Mouse (Mus musculus): ENCODE data around the gene Tlr2. TPM values are rescaled to one million over a fixed set of nuclear protein-coding genes. Genes with fewer than 3 reads are reported as not detected.

Gene Tlr2
- polyA plus RNA-seq, 1 experiment from 2014 or later: 6.3 TPM

DNA sequence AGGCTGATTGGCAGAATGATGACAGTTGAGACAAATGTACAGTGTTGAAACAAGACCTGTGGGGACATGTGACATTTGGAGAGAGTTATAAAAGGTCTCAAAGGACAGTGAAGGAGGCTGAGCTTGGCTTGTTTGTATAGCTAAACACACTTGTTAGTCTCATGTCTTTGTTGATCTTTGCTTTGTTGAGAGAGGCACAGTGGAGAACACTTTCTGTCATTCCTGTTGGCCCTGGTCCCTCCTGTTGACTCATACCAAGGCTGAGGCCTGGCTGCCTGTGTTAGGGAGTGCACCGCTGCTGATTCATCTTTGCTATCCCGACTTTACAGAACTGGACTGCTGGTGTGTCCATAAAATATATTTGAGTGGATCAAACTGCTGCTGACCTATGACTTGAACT lies 23.6 kb upstream of the Tlr2 start:
- Histone ChIP-seq H3K4me2 (replicated peaks) (no peak overlapping the region), H3K4me1 (peaks cover 13% of the 10 kb centered on the region), H3K4me3 (replicated peaks) (no peak overlapping the region), H3K9ac (no peak overlapping the region), H3K27ac (replicated peaks) (no peak overlapping the region), H3K27me3 (no peaks in the 10 kb centered on the region), H3K9me3 (replicated peaks) (no peaks in the 10 kb centered on the region), H3K36me3 (no peaks in the 10 kb centered on the region)
- no peak for ATAC-seq (ENCODE audit: insufficient number of reproducible peaks, low FRiP score, low TSS enrichment, low read depth)
- WGBS: 71% methylated on average over 2 of the region's 2 CpGs

DNA sequence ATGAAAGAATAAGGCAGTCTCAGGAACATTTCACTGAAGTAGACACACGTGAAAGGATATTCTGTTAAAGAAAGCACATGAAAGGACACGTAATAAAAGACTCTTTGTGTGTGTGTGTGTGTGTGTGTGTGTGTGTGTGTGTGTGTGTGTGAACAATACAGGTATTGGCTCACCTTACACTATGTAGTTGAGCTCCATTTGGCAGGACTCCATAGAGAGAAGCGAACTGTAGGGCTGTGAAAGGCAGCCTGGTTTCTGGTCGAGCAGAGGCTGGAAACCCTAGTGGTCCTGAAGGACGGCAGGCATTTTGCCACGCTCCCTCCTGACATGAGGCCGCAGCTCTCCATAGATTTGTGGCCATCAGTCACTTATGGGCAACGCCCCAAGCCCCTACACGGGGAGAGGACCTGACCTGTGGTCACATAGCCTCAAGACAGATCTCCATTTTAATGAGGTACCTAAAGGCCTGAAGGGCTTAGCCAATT lies 22.5 kb upstream of the Tlr2 start:
- Histone ChIP-seq H3K27ac (replicated peaks) (no peak overlapping the region), H3K4me1 (peaks cover 13% of the 10 kb centered on the region), H3K4me2 (replicated peaks) (no peak overlapping the region), H3K9me3 (replicated peaks) (no peaks in the 10 kb centered on the region), H3K4me3 (replicated peaks) (no peak overlapping the region), H3K36me3 (no peaks in the 10 kb centered on the region), H3K9ac (no peak overlapping the region), H3K27me3 (no peaks in the 10 kb centered on the region)
- WGBS: 72% methylated on average over 9 of the region's 9 CpGs
- peak; percentile 76 for ATAC-seq (ENCODE audit: insufficient number of reproducible peaks, low FRiP score, low TSS enrichment, low read depth)

DNA sequence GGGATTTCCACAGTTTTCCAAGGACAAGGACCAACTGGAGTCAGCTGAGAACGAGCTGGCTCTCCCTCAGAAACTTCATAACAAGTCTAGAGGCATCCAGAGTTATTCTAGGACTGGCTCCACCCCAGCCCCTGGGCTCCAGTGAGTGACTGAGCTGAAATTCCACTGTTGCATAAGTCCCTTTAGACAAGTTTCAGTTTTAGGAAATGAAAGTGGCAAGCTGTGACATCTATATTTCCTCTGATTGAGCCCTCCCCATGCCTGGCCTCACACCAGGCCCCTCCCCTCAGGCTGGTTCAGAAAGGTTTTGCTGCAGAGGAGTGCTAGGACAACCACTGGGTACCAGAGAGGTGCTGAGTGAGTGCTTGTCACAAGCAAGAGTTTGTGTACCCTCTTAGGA lies 21.4 kb upstream of the Tlr2 start:
- Histone ChIP-seq H3K9me3 (replicated peaks) (no peaks in the 10 kb centered on the region), H3K4me1 (peaks cover 13% of the 10 kb centered on the region), H3K4me2 (replicated peaks) (no peak overlapping the region), H3K4me3 (replicated peaks) (no peak overlapping the region), H3K36me3 (no peaks in the 10 kb centered on the region), H3K9ac (no peak overlapping the region), H3K27me3 (no peaks in the 10 kb centered on the region), H3K27ac (replicated peaks) (peak overlapping the region; percentile 65)
- ATAC-seq (ENCODE audit: insufficient number of reproducible peaks, low FRiP score, low TSS enrichment, low read depth): 0 out of 2 replicates have a peak, but pooled peaks have one; percentile 64
- 12% methylated on average over 1 of the region's 1 CpGs for WGBS

DNA sequence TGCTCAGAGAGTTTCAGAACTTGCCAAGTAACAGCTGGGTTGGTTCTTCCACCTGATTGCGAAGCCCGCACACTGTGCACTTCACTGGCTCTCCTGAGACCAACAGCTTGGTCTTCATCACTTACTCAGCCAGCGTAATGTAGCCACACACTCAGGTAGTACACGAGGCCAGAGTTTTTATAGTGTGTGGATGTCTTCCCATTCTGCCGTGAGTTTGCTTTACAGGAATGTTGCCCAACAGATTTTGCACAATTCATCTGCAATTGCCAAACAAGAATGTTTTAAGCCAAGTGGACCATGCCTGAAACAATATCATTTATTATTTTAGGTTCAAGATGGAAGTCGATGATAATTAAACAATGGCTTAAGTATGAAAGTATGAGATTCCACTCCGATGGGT lies 18.0 kb upstream of the Tlr2 start:
- H3K4me3 ChIP-seq (replicated peaks): no peak overlapping the region
- H3K9ac ChIP-seq: no peak overlapping the region
- H3K4me1 ChIP-seq: peaks cover 13% of the 10 kb centered on the region
- H3K36me3 ChIP-seq: no peaks in the 10 kb centered on the region
- WGBS: 84% methylated on average over 7 of the region's 7 CpGs
- H3K27me3 ChIP-seq: no peaks in the 10 kb centered on the region
- no peak overlapping the region for H3K27ac ChIP-seq (replicated peaks)
- H3K4me2 ChIP-seq (replicated peaks): no peak overlapping the region
- ATAC-seq (ENCODE audit: insufficient number of reproducible peaks, low FRiP score, low TSS enrichment, low read depth): no peak
- H3K9me3 ChIP-seq (replicated peaks): no peaks in the 10 kb centered on the region

DNA sequence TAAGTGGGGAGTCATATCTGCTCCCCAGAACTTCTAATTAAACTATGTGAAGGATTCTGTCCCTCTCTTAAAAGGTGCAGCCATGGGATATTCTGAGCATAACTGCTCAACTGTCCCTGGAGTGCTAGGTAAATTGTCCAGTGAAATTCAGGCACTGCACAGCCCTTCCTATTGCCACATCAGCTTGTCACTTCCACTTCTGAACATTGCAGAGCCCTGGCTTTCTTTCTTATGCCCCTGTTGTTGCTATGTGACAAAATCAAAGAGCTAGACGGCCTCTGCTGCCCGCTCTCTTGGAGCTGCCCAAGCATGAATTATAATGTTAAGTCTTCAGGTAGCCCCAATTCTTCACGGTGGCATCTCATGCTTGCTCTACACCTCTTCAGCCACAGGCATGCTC lies 17.5 kb upstream of the Tlr2 start:
- 90% methylated on average over 3 of the region's 3 CpGs for WGBS
- ATAC-seq (ENCODE audit: insufficient number of reproducible peaks, low FRiP score, low TSS enrichment, low read depth): no peak
- no peaks in the 10 kb centered on the region for H3K9me3 ChIP-seq (replicated peaks)
- no peak overlapping the region for H3K9ac ChIP-seq
- no peaks in the 10 kb centered on the region for H3K27me3 ChIP-seq
- no peak overlapping the region for H3K4me2 ChIP-seq (replicated peaks)
- peaks cover 13% of the 10 kb centered on the region for H3K4me1 ChIP-seq
- no peak overlapping the region for H3K27ac ChIP-seq (replicated peaks)
- H3K36me3 ChIP-seq: no peaks in the 10 kb centered on the region
- H3K4me3 ChIP-seq (replicated peaks): no peak overlapping the region

DNA sequence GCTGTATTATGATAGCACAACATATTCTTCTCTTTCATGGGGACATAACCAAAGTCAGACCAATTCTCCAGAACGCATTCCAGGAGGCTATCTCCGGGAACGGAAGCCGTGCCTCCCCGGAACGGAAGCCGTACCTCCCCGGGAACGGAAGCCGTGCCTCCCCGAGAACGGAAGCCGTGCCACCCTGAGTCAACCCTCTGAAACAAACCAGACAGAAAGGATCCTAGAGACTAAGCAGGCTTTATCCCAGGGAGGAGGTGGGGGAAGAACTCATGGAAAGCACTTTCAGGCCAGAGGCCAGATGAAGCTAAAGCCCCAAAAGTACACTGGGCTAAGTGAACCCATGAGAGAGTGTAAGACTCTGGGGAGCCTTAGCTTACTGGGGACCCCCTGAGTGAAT lies 16.1 kb upstream of the Tlr2 start:
- WGBS: 87% methylated on average over 13 of the region's 13 CpGs
- H3K27ac ChIP-seq (replicated peaks): no peak overlapping the region
- ATAC-seq (ENCODE audit: insufficient number of reproducible peaks, low FRiP score, low TSS enrichment, low read depth): no peak
- no peak overlapping the region for H3K9ac ChIP-seq
- peaks cover 6% of the 10 kb centered on the region for H3K4me1 ChIP-seq
- no peaks in the 10 kb centered on the region for H3K9me3 ChIP-seq (replicated peaks)
- no peaks in the 10 kb centered on the region for H3K36me3 ChIP-seq
- H3K27me3 ChIP-seq: no peaks in the 10 kb centered on the region
- no peak overlapping the region for H3K4me3 ChIP-seq (replicated peaks)
- H3K4me2 ChIP-seq (replicated peaks): no peak overlapping the region

DNA sequence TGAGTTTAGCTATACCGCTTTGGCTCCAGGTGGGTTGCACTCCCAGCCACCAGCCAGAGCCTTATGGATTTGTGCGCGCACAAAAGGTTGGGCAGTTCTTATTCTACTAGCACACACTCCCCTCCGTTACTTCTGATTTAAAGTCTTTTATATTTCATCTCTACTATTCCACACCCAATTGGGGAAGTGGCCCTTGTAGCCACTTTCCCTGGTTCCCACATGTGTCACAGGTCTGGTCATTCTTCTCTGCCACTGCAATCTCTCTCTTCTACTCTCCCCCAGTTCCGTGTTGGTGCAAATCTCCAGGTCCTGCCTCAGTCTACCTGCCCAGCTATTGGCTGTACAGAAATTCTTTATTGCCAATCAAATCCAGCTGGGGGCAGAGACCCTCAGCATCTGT lies 14.1 kb upstream of the Tlr2 start:
- H3K9me3 ChIP-seq (replicated peaks): no peaks in the 10 kb centered on the region
- no peak overlapping the region for H3K9ac ChIP-seq
- no peaks in the 10 kb centered on the region for H3K27me3 ChIP-seq
- ATAC-seq (ENCODE audit: insufficient number of reproducible peaks, low FRiP score, low TSS enrichment, low read depth): no peak
- H3K4me2 ChIP-seq (replicated peaks): no peak overlapping the region
- H3K4me1 ChIP-seq: no peaks in the 10 kb centered on the region
- no peaks in the 10 kb centered on the region for H3K36me3 ChIP-seq
- H3K4me3 ChIP-seq (replicated peaks): no peak overlapping the region
- WGBS: 85% methylated on average over 5 of the region's 5 CpGs
- H3K27ac ChIP-seq (replicated peaks): no peak overlapping the region

DNA sequence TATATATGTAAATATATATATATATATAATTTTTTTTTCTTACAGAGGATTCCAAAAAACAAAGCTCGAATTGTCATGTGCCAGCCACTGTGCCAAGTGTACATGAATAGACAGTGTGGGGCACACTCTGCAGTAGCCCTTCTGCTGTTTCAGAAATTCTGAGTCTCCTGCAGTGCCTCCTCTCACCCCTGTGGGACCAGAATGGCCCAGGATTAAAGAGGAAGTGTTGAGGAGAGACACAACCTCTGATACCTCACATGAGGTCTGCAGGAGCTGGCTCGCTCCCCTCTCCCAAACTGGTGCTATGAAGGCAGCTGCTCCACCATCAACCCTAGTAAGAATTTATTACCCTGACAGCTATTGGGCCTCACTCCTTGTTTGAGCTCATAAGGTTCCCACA lies 7.8 kb upstream of the Tlr2 start:
- Histone ChIP-seq H3K4me1 (no peaks in the 10 kb centered on the region), H3K4me3 (replicated peaks) (no peak overlapping the region), H3K36me3 (no peaks in the 10 kb centered on the region), H3K27me3 (no peaks in the 10 kb centered on the region), H3K27ac (replicated peaks) (no peak overlapping the region), H3K9ac (no peak overlapping the region), H3K4me2 (replicated peaks) (no peak overlapping the region), H3K9me3 (replicated peaks) (no peaks in the 10 kb centered on the region)
- no peak for ATAC-seq (ENCODE audit: insufficient number of reproducible peaks, low FRiP score, low TSS enrichment, low read depth)
- WGBS: 75% methylated on average over 2 of the region's 2 CpGs

DNA sequence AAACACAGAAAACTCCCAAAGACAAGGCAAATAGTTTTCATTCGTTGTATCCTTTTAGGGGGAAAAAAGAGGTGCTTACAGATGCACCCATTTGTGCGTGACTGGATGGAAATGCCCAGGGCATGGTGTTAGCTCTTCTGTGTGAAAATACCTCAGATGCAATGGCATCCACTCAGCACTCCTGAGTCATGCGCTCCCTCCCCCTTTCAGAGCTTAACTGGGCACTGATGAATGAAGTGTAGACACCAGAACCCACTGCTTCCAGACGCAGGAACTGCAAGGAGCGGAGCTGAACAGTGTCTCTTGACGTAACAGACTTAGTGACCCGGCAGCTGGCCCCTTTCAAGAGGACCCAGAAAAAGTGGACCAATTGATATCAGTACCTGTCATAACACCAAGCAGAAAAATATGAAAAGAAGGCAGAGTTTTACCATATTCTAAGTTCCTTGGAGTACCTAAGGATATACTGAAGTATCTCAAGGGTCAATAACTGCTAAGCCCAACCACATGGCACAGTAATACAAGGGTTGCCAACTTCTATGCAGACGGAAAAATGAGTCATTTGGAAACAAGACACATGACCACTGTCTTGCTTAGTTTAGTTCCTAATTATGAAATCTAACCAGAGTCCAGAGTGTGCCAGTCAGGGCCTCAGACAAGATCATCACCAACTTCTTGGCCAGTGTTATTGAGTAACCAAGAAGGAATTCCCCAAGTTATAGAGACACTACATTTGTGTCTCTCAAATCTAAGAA lies 3.4 kb upstream of the Tlr2 start:
- 65% methylated on average over 8 of the region's 8 CpGs for WGBS
- no peak for ATAC-seq (ENCODE audit: insufficient number of reproducible peaks, low FRiP score, low TSS enrichment, low read depth)
- Histone ChIP-seq H3K27ac (replicated peaks) (no peak overlapping the region), H3K4me1 (peaks cover 8% of the 10 kb centered on the region; the same call in 1 of the 2 replicates), H3K36me3 (no peaks in the 10 kb centered on the region), H3K4me2 (replicated peaks) (no peak overlapping the region), H3K4me3 (replicated peaks) (no peak overlapping the region), H3K27me3 (no peaks in the 10 kb centered on the region), H3K9ac (no peak overlapping the region), H3K9me3 (replicated peaks) (no peaks in the 10 kb centered on the region)

DNA sequence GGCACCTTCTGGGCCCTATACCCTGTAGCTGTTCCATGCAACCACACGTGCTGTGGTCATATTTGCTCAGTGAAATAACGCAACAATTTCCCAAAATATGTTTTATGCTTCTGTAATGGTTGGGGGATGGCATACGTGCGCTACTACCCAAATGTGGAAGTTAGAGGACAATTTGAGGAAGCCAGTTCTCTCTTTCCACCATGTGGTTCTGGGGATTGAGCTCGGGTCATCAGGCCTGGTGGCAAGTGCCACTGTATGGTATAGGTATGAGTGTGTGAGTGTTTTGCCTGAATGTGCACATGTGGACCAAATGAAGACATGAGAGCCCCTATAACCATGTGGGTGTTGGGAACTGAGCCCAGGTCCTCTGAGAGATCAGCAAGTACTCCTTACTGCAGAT lies 2.1 kb downstream of the Tlr2 start:
- WGBS: 87% methylated on average over 5 of the region's 5 CpGs
- Histone ChIP-seq H3K27ac (replicated peaks) (no peak overlapping the region), H3K4me1 (peaks cover 8% of the 10 kb centered on the region; the same call in 1 of the 2 replicates), H3K4me3 (replicated peaks) (no peak overlapping the region), H3K27me3 (no peaks in the 10 kb centered on the region), H3K36me3 (no peaks in the 10 kb centered on the region), H3K4me2 (replicated peaks) (no peak overlapping the region), H3K9me3 (replicated peaks) (no peaks in the 10 kb centered on the region), H3K9ac (no peak overlapping the region)
- ATAC-seq (ENCODE audit: insufficient number of reproducible peaks, low FRiP score, low TSS enrichment, low read depth): no peak

DNA sequence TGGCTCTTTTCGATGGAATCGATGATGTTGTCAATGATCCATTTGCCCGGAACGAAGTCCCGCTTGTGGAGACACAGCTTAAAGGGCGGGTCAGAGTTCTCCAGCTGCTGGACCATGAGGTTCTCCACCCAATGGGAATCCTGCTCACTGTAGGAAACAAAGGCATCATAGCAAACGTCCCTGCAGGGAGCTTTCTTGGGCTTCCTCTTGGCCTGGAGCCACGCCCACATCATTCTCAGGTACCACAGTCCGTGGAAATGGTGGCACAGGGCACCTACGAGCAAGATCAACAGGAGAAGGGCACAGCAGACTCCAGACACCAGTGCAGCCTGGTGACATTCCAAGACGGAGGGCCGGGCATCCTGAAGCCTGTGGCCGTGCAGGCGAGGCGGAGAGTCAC lies 4.9 kb downstream of the Tlr2 start:
- Histone ChIP-seq H3K4me3 (replicated peaks) (no peak overlapping the region), H3K27me3 (no peaks in the 10 kb centered on the region), H3K4me2 (replicated peaks) (no peak overlapping the region), H3K27ac (replicated peaks) (no peak overlapping the region), H3K9me3 (replicated peaks) (no peaks in the 10 kb centered on the region), H3K36me3 (no peaks in the 10 kb centered on the region), H3K9ac (no peak overlapping the region), H3K4me1 (peaks cover 6% of the 10 kb centered on the region; the same call in 1 of the 2 replicates)
- ATAC-seq (ENCODE audit: insufficient number of reproducible peaks, low FRiP score, low TSS enrichment, low read depth): no peak
- WGBS: 77% methylated on average over 15 of the region's 15 CpGs

DNA sequence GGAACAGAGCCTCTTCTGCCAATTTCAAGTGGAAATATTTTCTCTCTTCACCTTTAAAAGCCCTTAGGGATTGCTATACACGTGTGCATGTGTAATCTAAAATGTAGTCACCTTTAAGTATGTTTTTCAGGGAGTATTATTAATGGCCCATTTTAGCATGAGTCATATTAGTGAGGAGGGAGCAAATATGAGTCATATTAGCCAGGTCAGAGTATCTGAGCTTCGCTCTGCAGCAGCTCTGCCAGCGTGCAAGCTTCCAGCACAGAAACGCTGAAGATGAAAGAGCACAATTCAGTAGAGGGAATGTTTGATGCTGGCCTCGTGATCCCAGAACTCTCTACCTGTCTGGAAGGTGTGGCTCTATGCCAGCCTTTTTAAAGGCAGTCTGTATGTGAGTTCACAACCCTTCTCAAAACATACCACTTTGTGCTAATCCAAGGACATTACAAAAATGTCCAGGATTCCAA lies 13.4 kb downstream of the Tlr2 start:
- Histone ChIP-seq H3K9me3 (replicated peaks) (no peaks in the 10 kb centered on the region), H3K4me2 (replicated peaks) (no peak overlapping the region), H3K9ac (no peak overlapping the region), H3K27me3 (no peaks in the 10 kb centered on the region), H3K27ac (replicated peaks) (no peak overlapping the region), H3K36me3 (no peaks in the 10 kb centered on the region), H3K4me1 (no peaks in the 10 kb centered on the region), H3K4me3 (replicated peaks) (no peak overlapping the region)
- 41% methylated on average over 5 of the region's 5 CpGs for WGBS
- ATAC-seq (ENCODE audit: insufficient number of reproducible peaks, low FRiP score, low TSS enrichment, low read depth): no peak

All from embryonic facial prominence, embryonic 15.5 days (tissue).